Mouse (Mus musculus): ENCODE measurements around the gene Trim71. TPM values are rescaled to one million over a fixed set of nuclear protein-coding genes. Genes with fewer than 3 reads are reported as not detected.

The Trim71 gene
- polyA plus RNA-seq, 1 experiment = 0.78 TPM

GRCm38 (mm10) chr9:114556276-114556855 is 7.8 kb downstream of the Trim71 start:
- H3K27me3 ChIP-seq (ENCODE audit: control insufficient read depth, insufficient read depth, low read length) = peaks cover 5% of the 10 kb centered on the region
- H3K4me3 ChIP-seq (ENCODE audit: control insufficient read depth, low read depth, low read length) = no peak overlapping the region

GRCm38 (mm10) chr9:114554355-114554979 is 9.7 kb downstream of the Trim71 start:
- Histone ChIP-seq H3K4me1 (ENCODE audit: control insufficient read depth, insufficient read depth, low read length) (peaks cover 5% of the 10 kb centered on the region; the same call in 1 of the 2 replicates), H3K4me3 (ENCODE audit: control insufficient read depth, low read depth, low read length) (no peak overlapping the region), H3K36me3 (ENCODE audit: control insufficient read depth, insufficient read depth, low read length) (no peaks in the 10 kb centered on the region), H3K27me3 (ENCODE audit: control insufficient read depth, insufficient read depth, low read length) (no peaks in the 10 kb centered on the region), H3K27ac (ENCODE audit: control insufficient read depth, insufficient read depth, low read depth, low read length) (no peak overlapping the region)
- TF ChIP-seq POLR2A (IDR thresholded peaks at IDR 0.05; ENCODE audit: control insufficient read depth, low read depth, low read length) = no peak
- TF ChIP-seq CTCF (IDR thresholded peaks at IDR 0.05; ENCODE audit: control insufficient read depth, insufficient read depth, insufficient replicate concordance, low read depth, low read length) = no peak

More at GRCm38 (mm10) chr9:114556276-114556855, 7.8 kb downstream of the Trim71 start:
- Histone ChIP-seq H3K27ac (ENCODE audit: control insufficient read depth, insufficient read depth, low read depth, low read length) (no peak overlapping the region), H3K4me1 (ENCODE audit: control insufficient read depth, insufficient read depth, low read length) (peaks cover 10% of the 10 kb centered on the region; the same call in 1 of the 2 replicates), H3K36me3 (ENCODE audit: control insufficient read depth, insufficient read depth, low read length) (no peaks in the 10 kb centered on the region)
- TF ChIP-seq POLR2A (IDR thresholded peaks at IDR 0.05; ENCODE audit: control insufficient read depth, low read depth, low read length) = no peak
- TF ChIP-seq CTCF (IDR thresholded peaks at IDR 0.05; ENCODE audit: control insufficient read depth, insufficient read depth, insufficient replicate concordance, low read depth, low read length) = no peak

- H3K27me3 ChIP-seq (ENCODE audit: control insufficient read depth, insufficient read depth, low read length) = no peaks in the 10 kb centered on the region
- TF ChIP-seq CTCF (IDR thresholded peaks at IDR 0.05; ENCODE audit: control insufficient read depth, insufficient read depth, insufficient replicate concordance, low read depth, low read length) = no peak
- TF ChIP-seq POLR2A (IDR thresholded peaks at IDR 0.05; ENCODE audit: control insufficient read depth, low read depth, low read length) = no peak
- no peaks in the 10 kb centered on the region for H3K36me3 ChIP-seq (ENCODE audit: control insufficient read depth, insufficient read depth, low read length)
- no peak overlapping the region for H3K4me3 ChIP-seq (ENCODE audit: control insufficient read depth, low read depth, low read length)
- peaks cover 5% of the 10 kb centered on the region; the same call in 1 of the 2 replicates for H3K4me1 ChIP-seq (ENCODE audit: control insufficient read depth, insufficient read depth, low read length)
- H3K27ac ChIP-seq (ENCODE audit: control insufficient read depth, insufficient read depth, low read depth, low read length) = no peak overlapping the region
Observed at GRCm38 (mm10) chr9:114553828-114554227, 10.3 kb downstream of the Trim71 start.

GRCm38 (mm10) chr9:114550033-114550432 is 14.1 kb downstream of the Trim71 start:
- no peak overlapping the region for H3K4me3 ChIP-seq (ENCODE audit: control insufficient read depth, low read depth, low read length)
- TF ChIP-seq CTCF (IDR thresholded peaks at IDR 0.05; ENCODE audit: control insufficient read depth, insufficient read depth, insufficient replicate concordance, low read depth, low read length) (no peak), POLR2A (IDR thresholded peaks at IDR 0.05; ENCODE audit: control insufficient read depth, low read depth, low read length) (no peak)
- no peak overlapping the region for H3K27ac ChIP-seq (ENCODE audit: control insufficient read depth, insufficient read depth, low read depth, low read length)
- H3K36me3 ChIP-seq (ENCODE audit: control insufficient read depth, insufficient read depth, low read length) = no peaks in the 10 kb centered on the region
- H3K27me3 ChIP-seq (ENCODE audit: control insufficient read depth, insufficient read depth, low read length) = no peaks in the 10 kb centered on the region
- H3K4me1 ChIP-seq (ENCODE audit: control insufficient read depth, insufficient read depth, low read length) = peaks cover 5% of the 10 kb centered on the region; the same call in 1 of the 2 replicates

- Histone ChIP-seq H3K36me3 (ENCODE audit: control insufficient read depth, insufficient read depth, low read length) (no peaks in the 10 kb centered on the region), H3K27ac (ENCODE audit: control insufficient read depth, insufficient read depth, low read depth, low read length) (no peak overlapping the region), H3K4me3 (ENCODE audit: control insufficient read depth, low read depth, low read length) (no peak overlapping the region), H3K4me1 (ENCODE audit: control insufficient read depth, insufficient read depth, low read length) (peaks cover 5% of the 10 kb centered on the region; the same call in 1 of the 2 replicates), H3K27me3 (ENCODE audit: control insufficient read depth, insufficient read depth, low read length) (no peaks in the 10 kb centered on the region)
- TF ChIP-seq CTCF (IDR thresholded peaks at IDR 0.05; ENCODE audit: control insufficient read depth, insufficient read depth, insufficient replicate concordance, low read depth, low read length) (no peak), POLR2A (IDR thresholded peaks at IDR 0.05; ENCODE audit: control insufficient read depth, low read depth, low read length) (no peak)
Observed at GRCm38 (mm10) chr9:114549117-114549516, 15.1 kb downstream of the Trim71 start.

- Histone ChIP-seq H3K36me3 (ENCODE audit: control insufficient read depth, insufficient read depth, low read length) (no peaks in the 10 kb centered on the region), H3K27me3 (ENCODE audit: control insufficient read depth, insufficient read depth, low read length) (no peaks in the 10 kb centered on the region), H3K27ac (ENCODE audit: control insufficient read depth, insufficient read depth, low read depth, low read length) (no peak overlapping the region), H3K4me3 (ENCODE audit: control insufficient read depth, low read depth, low read length) (no peak overlapping the region), H3K4me1 (ENCODE audit: control insufficient read depth, insufficient read depth, low read length) (peaks cover 5% of the 10 kb centered on the region; the same call in 1 of the 2 replicates)
- TF ChIP-seq POLR2A (IDR thresholded peaks at IDR 0.05; ENCODE audit: control insufficient read depth, low read depth, low read length) (no peak), CTCF (IDR thresholded peaks at IDR 0.05; ENCODE audit: control insufficient read depth, insufficient read depth, insufficient replicate concordance, low read depth, low read length) (no peak)
Observed at GRCm38 (mm10) chr9:114548496-114548895, 15.7 kb downstream of the Trim71 start.

- Histone ChIP-seq H3K4me1 (ENCODE audit: control insufficient read depth, insufficient read depth, low read length) (peaks cover 5% of the 10 kb centered on the region; the same call in 1 of the 2 replicates), H3K4me3 (ENCODE audit: control insufficient read depth, low read depth, low read length) (no peak overlapping the region), H3K27ac (ENCODE audit: control insufficient read depth, insufficient read depth, low read depth, low read length) (no peak overlapping the region), H3K27me3 (ENCODE audit: control insufficient read depth, insufficient read depth, low read length) (no peaks in the 10 kb centered on the region), H3K36me3 (ENCODE audit: control insufficient read depth, insufficient read depth, low read length) (no peaks in the 10 kb centered on the region)
- TF ChIP-seq POLR2A (IDR thresholded peaks at IDR 0.05; ENCODE audit: control insufficient read depth, low read depth, low read length) = no peak
- no peak for TF ChIP-seq CTCF (IDR thresholded peaks at IDR 0.05; ENCODE audit: control insufficient read depth, insufficient read depth, insufficient replicate concordance, low read depth, low read length)
Observed at GRCm38 (mm10) chr9:114547643-114548077, 16.5 kb downstream of the Trim71 start.
